Mouse (Mus musculus) gastrocnemius, postnatal 14 days (tissue): ENCODE results near the gene Zfp637. TPM values are rescaled to one million over a fixed set of nuclear protein-coding genes. Genes with fewer than 3 reads are reported as not detected.

Experiments
- DNase-seq: peaks from one replicate; pipeline ENCODE4 v3.0.0; 2021; ENCODE audit warnings: mixed read lengths
- intact Hi-C: fragments of 180-260 bp; cut with DNase I; formaldehyde crosslinking; loops from one replicate; pipeline ENCODE4 v1.15.1; 2025; ENCODE audit warnings: low total_unique reads
- total RNA-seq, 2 experiments: library from RNA; stranded (reverse); gene quantifications; 2 replicates each; pipeline ENCODE4 v1.2.3; 2021

Gene Zfp637
- total RNA-seq, 2 experiments from 2014 or later = 27.5 to 30.9 TPM

GRCm38 (mm10) chr6:117893435-117893834, 52.5 kb downstream of the Zfp637 start:
- DNase-seq = no peak
- intact Hi-C loops = no loop called here

Other genes with a start within 250 kb of the Zfp637 start
- under 1 TPM; 0.40 to 0.51 TPM for gene Zfp239, start 20.9 kb downstream of the Zfp637 start, total RNA-seq
- 100 to 1,000 TPM; 134 to 153 TPM for gene Hnrnpf, start 59.1 kb downstream of the Zfp637 start, total RNA-seq
- gene Fxyd4, start 96.5 kb downstream of the Zfp637 start, total RNA-seq = not detected
- under 1 TPM; 0.27 to 0.29 TPM for gene Rasgef1a, start 170.3 kb downstream of the Zfp637 start, total RNA-seq